ENCODE assay signal across 8 mouse cellular contexts in genomic region chrX:152768891-152769599, GRCm38 (mm10). TPM values are rescaled to one million over a fixed set of nuclear protein-coding genes. Genes with fewer than 3 reads are reported as not detected.
DNase-seq lines count a peak whose midpoint lies in the region; ATAC-seq lines count a peak whose summit lies in the region.

TSS of gene Shroom2 (minus strand) at chrX:152769465.

- H3K9me3 ChIP-seq in heart, embryonic 14.5 days (ENCODE audit: control insufficient read depth, low read length), result no peaks in the 10 kb centered on the region
- H3K9me3 ChIP-seq in stomach, embryonic 15.5 days, result no peaks in the 10 kb centered on the region

- peak within 1 kb of the TSS; percentile 64 to 71 for H3K27ac ChIP-seq in heart, embryonic 14.5 days (replicated peaks in 1 of 2; ENCODE audit: control insufficient read depth in 1 of 2, insufficient read depth in 1 of 2, low read depth in 2 of 2, low read length in 2 of 2)
- H3K27ac ChIP-seq in stomach, embryonic 15.5 days, result peak within 1 kb of the TSS; percentile 80

- H3K4me3 ChIP-seq in heart, embryonic 14.5 days (ENCODE audit: control insufficient read depth in 1 of 2, insufficient read depth in 1 of 2, low read depth in 1 of 2, low read length in 2 of 2), result peak within 1 kb of the TSS; percentile 64 to 84
- peak within 1 kb of the TSS; percentile 63 for H3K4me3 ChIP-seq in stomach, embryonic 15.5 days (replicated peaks)

- 13% methylated on average over 49 of the region's 55 CpGs for WGBS in heart, embryonic 14.5 days
- 16% methylated on average over 53 of the region's 55 CpGs for WGBS in stomach, embryonic 15.5 days

- H3K27me3 ChIP-seq in heart, embryonic 14.5 days (ENCODE audit: control insufficient read depth, insufficient read depth, low read length), result no peaks in the 10 kb centered on the region
- peaks cover 5% of the 10 kb centered on the region; the same call in 1 of the 2 replicates for H3K27me3 ChIP-seq in stomach, embryonic 15.5 days (replicated peaks)

- no peaks in the 10 kb centered on the region; a peak in 1 of 4 replicates for H3K4me1 ChIP-seq in heart, embryonic 14.5 days (ENCODE audit: control insufficient read depth in 2 of 2, insufficient read depth in 2 of 2, low read length in 2 of 2)
- no peaks in the 10 kb centered on the region for H3K4me1 ChIP-seq in stomach, embryonic 15.5 days

- no peak for DNase-seq in left cerebral cortex, adult 18-20 months (ENCODE audit: low spot score in 2 of 2)
- DNase-seq in left cerebral cortex, adult 11 months (ENCODE audit: low spot score), result no peak
- peak; percentile 19 for DNase-seq in embryo, embryonic 10 days (ENCODE audit: low spot score)
- DNase-seq in kidney, postnatal 14 days, result peak; percentile 52
- DNase-seq in lung, adult 18-20 months, result peak; percentile 18 to 39
- no peak for DNase-seq in thymus, postnatal 10 days (ENCODE audit: low spot score in 2 of 2)

- H3K36me3 ChIP-seq in heart, embryonic 14.5 days (ENCODE audit: control insufficient read depth, insufficient read depth, low read length), result no peaks in the 10 kb centered on the region
- no peaks in the 10 kb centered on the region for H3K36me3 ChIP-seq in stomach, embryonic 15.5 days

- H3K9ac ChIP-seq in heart, embryonic 14.5 days (ENCODE audit: low read length), result peak within 1 kb of the TSS; percentile 78
- peak within 1 kb of the TSS; percentile 50 for H3K9ac ChIP-seq in stomach, embryonic 15.5 days

- peak; percentile 55 for ATAC-seq in heart, embryonic 14.5 days (ENCODE audit: insufficient number of reproducible peaks, insufficient read depth, low FRiP score, low read depth)
- peak; percentile 25; the same call in 1 of the 2 replicates for ATAC-seq in stomach, embryonic 15.5 days (ENCODE audit: insufficient read depth, low FRiP score, low read depth)

- peak within 1 kb of the TSS; percentile 66 for H3K4me2 ChIP-seq in heart, embryonic 14.5 days (ENCODE audit: low read length)
- H3K4me2 ChIP-seq in stomach, embryonic 15.5 days, result peak within 1 kb of the TSS; percentile 49

RNA-seq across cellular contexts. Expression of gene Shroom2, which starts in this region (rescaled TPM):
- 10 to 100 TPM; 94.4 to 98.1 TPM for total RNA-seq in left cerebral cortex, adult 18-20 months (2021)
- 7.3 TPM in 2 replicates for polyA plus RNA-seq in heart, embryonic 14.5 days (2014; fragmentation: Nextera tagmentation; extraction: Ambion mirVana)
- polyA plus RNA-seq in stomach, embryonic 15.5 days (2015; fragmentation: Nextera tagmentation; extraction: Ambion mirVana), result 5.0 and 5.4 TPM in 2 replicates

Comparison
In these comparisons a context has a peak if more than half of its experiments do, and no peak if none do; other contexts are left out.
1. DNase-seq: peak in embryo, embryonic 10 days (single experiment), kidney, postnatal 14 days (single experiment) and lung, adult 18-20 months (2 of 2); none in left cerebral cortex, adult 18-20 months (0 of 2), left cerebral cortex, adult 11 months (single experiment) and thymus, postnatal 10 days (0 of 2).